Mouse (Mus musculus): ENCODE measurements around the gene Kcnb1. TPM values are rescaled to one million over a fixed set of nuclear protein-coding genes. Genes with fewer than 3 reads are reported as not detected.
A peak's percentile ranks its signal among the peaks of the same experiment; 100 is the strongest.

Kcnb1 gene
- polyA plus RNA-seq, 1 experiment from 2014 or later: 1.5 TPM

GRCm38 (mm10) chr2:167159721-167160120 is 30.2 kb downstream of the Kcnb1 start:
- no peak for ATAC-seq (ENCODE audit: low FRiP score, low TSS enrichment)
- whole genome bisulfite sequencing: 92% methylated on average over 4 of the region's 4 CpGs

GRCm38 (mm10) chr2:167158780-167159179 is 31.2 kb downstream of the Kcnb1 start:
- WGBS: 91% methylated on average over 5 of the region's 5 CpGs
- Histone ChIP-seq H3K4me1 (ENCODE audit: control insufficient read depth, insufficient read depth, low read length) (0 out of 2 replicates have a peak, but pooled peaks cover 10% of the 10 kb centered on the region), H3K27ac (ENCODE audit: low read depth, low read length) (no peak overlapping the region), H3K4me2 (replicated peaks; ENCODE audit: low read depth, low read length) (no peak overlapping the region), H3K4me3 (ENCODE audit: low read length) (no peak overlapping the region), H3K9me3 (ENCODE audit: control insufficient read depth, low read length) (no peaks in the 10 kb centered on the region), H3K27me3 (ENCODE audit: control insufficient read depth, insufficient read depth, low read length) (no peaks in the 10 kb centered on the region), H3K9ac (ENCODE audit: low read depth, low read length) (no peak overlapping the region), H3K36me3 (ENCODE audit: control insufficient read depth, insufficient read depth, low read length) (no peaks in the 10 kb centered on the region)
- no peak for ATAC-seq (ENCODE audit: low FRiP score, low TSS enrichment)

More at GRCm38 (mm10) chr2:167159721-167160120, 30.2 kb downstream of the Kcnb1 start:
- H3K27me3 ChIP-seq (ENCODE audit: control insufficient read depth, insufficient read depth, low read length): no peaks in the 10 kb centered on the region
- H3K4me1 ChIP-seq (ENCODE audit: control insufficient read depth, insufficient read depth, low read length): 0 out of 2 replicates have a peak, but pooled peaks cover 10% of the 10 kb centered on the region
- no peak overlapping the region for H3K9ac ChIP-seq (ENCODE audit: low read depth, low read length)
- H3K27ac ChIP-seq (ENCODE audit: low read depth, low read length): no peak overlapping the region
- no peak overlapping the region for H3K4me2 ChIP-seq (replicated peaks; ENCODE audit: low read depth, low read length)
- H3K36me3 ChIP-seq (ENCODE audit: control insufficient read depth, insufficient read depth, low read length): no peaks in the 10 kb centered on the region
- H3K4me3 ChIP-seq (ENCODE audit: low read length): no peak overlapping the region
- no peaks in the 10 kb centered on the region for H3K9me3 ChIP-seq (ENCODE audit: control insufficient read depth, low read length)

GRCm38 (mm10) chr2:167156118-167156715 is 33.7 kb downstream of the Kcnb1 start:
- H3K36me3 ChIP-seq (ENCODE audit: control insufficient read depth, insufficient read depth, low read length): no peaks in the 10 kb centered on the region
- no peak overlapping the region for H3K27ac ChIP-seq (ENCODE audit: low read depth, low read length)
- WGBS: 44% methylated on average over 9 of the region's 9 CpGs
- no peak overlapping the region for H3K4me3 ChIP-seq (ENCODE audit: low read length)
- H3K27me3 ChIP-seq (ENCODE audit: control insufficient read depth, insufficient read depth, low read length): no peaks in the 10 kb centered on the region
- H3K4me1 ChIP-seq (ENCODE audit: control insufficient read depth, insufficient read depth, low read length): 0 out of 2 replicates have a peak, but pooled peaks cover 10% of the 10 kb centered on the region
- H3K4me2 ChIP-seq (replicated peaks; ENCODE audit: low read depth, low read length): no peak overlapping the region
- 0 out of 2 replicates have a peak, but pooled peaks cover 3% of the 10 kb centered on the region for H3K9me3 ChIP-seq (ENCODE audit: control insufficient read depth, low read length)
- H3K9ac ChIP-seq (ENCODE audit: low read depth, low read length): no peak overlapping the region
- no peak for ATAC-seq (ENCODE audit: low FRiP score, low TSS enrichment)

- Histone ChIP-seq H3K27me3 (ENCODE audit: control insufficient read depth, insufficient read depth, low read length) (no peaks in the 10 kb centered on the region), H3K27ac (ENCODE audit: low read depth, low read length) (no peak overlapping the region), H3K4me3 (ENCODE audit: low read length) (no peak overlapping the region), H3K9ac (ENCODE audit: low read depth, low read length) (no peak overlapping the region), H3K9me3 (ENCODE audit: control insufficient read depth, low read length) (0 out of 2 replicates have a peak, but pooled peaks cover 5% of the 10 kb centered on the region), H3K4me2 (replicated peaks; ENCODE audit: low read depth, low read length) (no peak overlapping the region), H3K4me1 (ENCODE audit: control insufficient read depth, insufficient read depth, low read length) (0 out of 2 replicates have a peak, but pooled peaks cover 10% of the 10 kb centered on the region), H3K36me3 (ENCODE audit: control insufficient read depth, insufficient read depth, low read length) (no peaks in the 10 kb centered on the region)
- WGBS: 62% methylated on average over 4 of the region's 4 CpGs
- peak; percentile 41; the same call in 1 of the 2 replicates for ATAC-seq (ENCODE audit: low FRiP score, low TSS enrichment)
These were observed 34.4 kb downstream of the Kcnb1 start for GRCm38 (mm10) chr2:167155541-167155973.

- H3K36me3 ChIP-seq (ENCODE audit: control insufficient read depth, insufficient read depth, low read length): no peaks in the 10 kb centered on the region
- no peak overlapping the region for H3K27ac ChIP-seq (ENCODE audit: low read depth, low read length)
- H3K9ac ChIP-seq (ENCODE audit: low read depth, low read length): no peak overlapping the region
- 0 out of 2 replicates have a peak, but pooled peaks cover 5% of the 10 kb centered on the region for H3K9me3 ChIP-seq (ENCODE audit: control insufficient read depth, low read length)
- no peaks in the 10 kb centered on the region for H3K27me3 ChIP-seq (ENCODE audit: control insufficient read depth, insufficient read depth, low read length)
- H3K4me2 ChIP-seq (replicated peaks; ENCODE audit: low read depth, low read length): no peak overlapping the region
- 94% methylated on average over 6 of the region's 6 CpGs for WGBS
- peaks cover 5% of the 10 kb centered on the region; the same call in 1 of the 2 replicates for H3K4me1 ChIP-seq (ENCODE audit: control insufficient read depth, insufficient read depth, low read length)
- no peak overlapping the region for H3K4me3 ChIP-seq (ENCODE audit: low read length)
- ATAC-seq (ENCODE audit: low FRiP score, low TSS enrichment): no peak
These were observed 39.1 kb downstream of the Kcnb1 start for GRCm38 (mm10) chr2:167150880-167151279.

- Histone ChIP-seq H3K4me1 (ENCODE audit: control insufficient read depth, insufficient read depth, low read length) (peaks cover 1% of the 10 kb centered on the region; the same call in 1 of the 2 replicates), H3K36me3 (ENCODE audit: control insufficient read depth, insufficient read depth, low read length) (no peaks in the 10 kb centered on the region), H3K4me2 (replicated peaks; ENCODE audit: low read depth, low read length) (no peak overlapping the region), H3K9me3 (ENCODE audit: control insufficient read depth, low read length) (0 out of 2 replicates have a peak, but pooled peaks cover 5% of the 10 kb centered on the region), H3K27ac (ENCODE audit: low read depth, low read length) (no peak overlapping the region), H3K9ac (ENCODE audit: low read depth, low read length) (no peak overlapping the region), H3K4me3 (ENCODE audit: low read length) (no peak overlapping the region), H3K27me3 (ENCODE audit: control insufficient read depth, insufficient read depth, low read length) (no peaks in the 10 kb centered on the region)
- ATAC-seq (ENCODE audit: low FRiP score, low TSS enrichment): no peak
- 93% methylated on average over 7 of the region's 7 CpGs for WGBS
These were observed 39.8 kb downstream of the Kcnb1 start for GRCm38 (mm10) chr2:167150135-167150534.

- no peaks in the 10 kb centered on the region for H3K36me3 ChIP-seq (ENCODE audit: control insufficient read depth, insufficient read depth, low read length)
- H3K4me1 ChIP-seq (ENCODE audit: control insufficient read depth, insufficient read depth, low read length): peaks cover 7% of the 10 kb centered on the region; the same call in 1 of the 2 replicates
- no peak for ATAC-seq (ENCODE audit: low FRiP score, low TSS enrichment)
- H3K4me3 ChIP-seq (ENCODE audit: low read length): no peak overlapping the region
- no peak overlapping the region for H3K27ac ChIP-seq (ENCODE audit: low read depth, low read length)
- H3K27me3 ChIP-seq (ENCODE audit: control insufficient read depth, insufficient read depth, low read length): no peaks in the 10 kb centered on the region
- 87% methylated on average over 6 of the region's 6 CpGs for WGBS
- no peak overlapping the region for H3K9ac ChIP-seq (ENCODE audit: low read depth, low read length)
- H3K9me3 ChIP-seq (ENCODE audit: control insufficient read depth, low read length): 0 out of 2 replicates have a peak, but pooled peaks cover 5% of the 10 kb centered on the region
- H3K4me2 ChIP-seq (replicated peaks; ENCODE audit: low read depth, low read length): no peak overlapping the region
These were observed 40.9 kb downstream of the Kcnb1 start for GRCm38 (mm10) chr2:167149035-167149434.

- Histone ChIP-seq H3K4me1 (ENCODE audit: control insufficient read depth, insufficient read depth, low read length) (peaks cover 7% of the 10 kb centered on the region; the same call in 1 of the 2 replicates), H3K4me3 (ENCODE audit: low read length) (no peak overlapping the region), H3K4me2 (replicated peaks; ENCODE audit: low read depth, low read length) (no peak overlapping the region), H3K27ac (ENCODE audit: low read depth, low read length) (no peak overlapping the region), H3K27me3 (ENCODE audit: control insufficient read depth, insufficient read depth, low read length) (no peaks in the 10 kb centered on the region), H3K36me3 (ENCODE audit: control insufficient read depth, insufficient read depth, low read length) (no peaks in the 10 kb centered on the region), H3K9ac (ENCODE audit: low read depth, low read length) (no peak overlapping the region), H3K9me3 (ENCODE audit: control insufficient read depth, low read length) (0 out of 2 replicates have a peak, but pooled peaks cover 5% of the 10 kb centered on the region)
- no peak for ATAC-seq (ENCODE audit: low FRiP score, low TSS enrichment)
- 61% methylated on average over 8 of the region's 8 CpGs for WGBS
These were observed 42.2 kb downstream of the Kcnb1 start for GRCm38 (mm10) chr2:167147708-167148107.

GRCm38 (mm10) chr2:167145904-167146303 is 44.1 kb downstream of the Kcnb1 start:
- WGBS: 33% methylated on average over 5 of the region's 5 CpGs
- no peak overlapping the region for H3K27ac ChIP-seq (ENCODE audit: low read depth, low read length)
- H3K4me1 ChIP-seq (ENCODE audit: control insufficient read depth, insufficient read depth, low read length): peaks cover 7% of the 10 kb centered on the region; the same call in 1 of the 2 replicates
- H3K4me2 ChIP-seq (replicated peaks; ENCODE audit: low read depth, low read length): no peak overlapping the region
- no peak overlapping the region for H3K4me3 ChIP-seq (ENCODE audit: low read length)
- no peak overlapping the region for H3K9ac ChIP-seq (ENCODE audit: low read depth, low read length)
- no peaks in the 10 kb centered on the region for H3K27me3 ChIP-seq (ENCODE audit: control insufficient read depth, insufficient read depth, low read length)
- no peak for ATAC-seq (ENCODE audit: low FRiP score, low TSS enrichment)
- H3K36me3 ChIP-seq (ENCODE audit: control insufficient read depth, insufficient read depth, low read length): no peaks in the 10 kb centered on the region
- H3K9me3 ChIP-seq (ENCODE audit: control insufficient read depth, low read length): no peaks in the 10 kb centered on the region

Data from kidney, embryonic 14.5 days (tissue).